Mouse (Mus musculus): ENCODE results near the gene Enthd1. TPM values are rescaled to one million over a fixed set of nuclear protein-coding genes. Genes with fewer than 3 reads are reported as not detected.

The Enthd1 gene
- 0.87 TPM for polyA plus RNA-seq (2014; fragmentation: Illumina TruSeq; extraction: RNeasy Lipid Tissue Mini Kit (QIAGEN cat#74804); ENCODE audit: low read depth, low replicate concordance)

GRCm38 (mm10) chr15:80565106-80565665, at the start of gene Enthd1:
Gene Enthd1 (minus strand): TSS chr15:80565156.

GRCm38 (mm10) chr15:80572291-80572690, 7.3 kb upstream of the Enthd1 start, which contains the start of gene Grap2:
Gene Grap2 (plus strand): TSS chr15:80572594.

Other genes with a start within 250 kb of the Enthd1 start
- gene Grap2, start 7.4 kb upstream of the Enthd1 start, polyA plus RNA-seq (2014; fragmentation: Illumina TruSeq; extraction: RNeasy Lipid Tissue Mini Kit (QIAGEN cat#74804); ENCODE audit: low read depth, low replicate concordance), result 0.78 TPM
- 5.1 TPM for gene Fam83f, start 106.7 kb upstream of the Enthd1 start, polyA plus RNA-seq (2014; fragmentation: Illumina TruSeq; extraction: RNeasy Lipid Tissue Mini Kit (QIAGEN cat#74804); ENCODE audit: low read depth, low replicate concordance)
- gene Tnrc6b, start 146.2 kb upstream of the Enthd1 start, polyA plus RNA-seq (2014; fragmentation: Illumina TruSeq; extraction: RNeasy Lipid Tissue Mini Kit (QIAGEN cat#74804); ENCODE audit: low read depth, low replicate concordance), result 8.0 TPM